Mouse (Mus musculus) myocyte (in vitro differentiated cells): ENCODE results near the gene Rapgef4. TPM values are rescaled to one million over a fixed set of nuclear protein-coding genes. Genes with fewer than 3 reads are reported as not detected.

Experiments used
- H3K27me3 ChIP-seq: one replicate; pipeline ENCODE4 v1.6.1; 2011; ENCODE audit not compliant: control insufficient read depth, insufficient read depth, insufficient read length
- H3K36me3 ChIP-seq: one replicate; pipeline ENCODE4 v1.6.1; 2011; ENCODE audit not compliant: control insufficient read depth, insufficient read depth
- H3K4me2 ChIP-seq: one replicate; pipeline ENCODE4 v1.6.1; 2011; ENCODE audit warnings: low read depth, control low read depth
- H3K4me3 ChIP-seq: one replicate; pipeline ENCODE4 v1.5.1; 2011; ENCODE audit warnings: mild to moderate bottlenecking, control low read depth, moderate library complexity
- H3K79me2 ChIP-seq: one replicate; pipeline ENCODE4 v1.6.1; 2011; ENCODE audit not compliant: control insufficient read depth, insufficient read depth
- H3ac ChIP-seq: one replicate; pipeline ENCODE4 v1.6.1; 2011; ENCODE audit not compliant: control insufficient read depth, insufficient read length
- CEBPB ChIP-seq: IDR thresholded peaks from 2 replicates; pipeline ENCODE4 v1.6.1; 2011; ENCODE audit warnings: mild to moderate bottlenecking, moderate library complexity; ENCODE audit not compliant: poor library complexity, insufficient read depth, severe bottlenecking
- E2F4 ChIP-seq: IDR thresholded peaks from one replicate; pipeline ENCODE4 v1.6.1; 2011; ENCODE audit warnings: mild to moderate bottlenecking, control low read depth, moderate library complexity; ENCODE audit not compliant: insufficient read depth
- MAX ChIP-seq: IDR thresholded peaks from one replicate; pipeline ENCODE4 v1.6.1; 2011; ENCODE audit warnings: low read depth, mild to moderate bottlenecking, control low read depth
- MYOD1 ChIP-seq, 3 experiments: IDR thresholded peaks; one replicate each; pipeline ENCODE4 v1.6.1; 2011; ENCODE audit warnings: control low read depth in 2 of 3, low read depth in 2 of 3, mild to moderate bottlenecking in 2 of 3, moderate library complexity in 1 of 3; ENCODE audit not compliant: insufficient read length in 2 of 3, control insufficient read depth in 1 of 3
- MYOG ChIP-seq, 3 experiments: IDR thresholded peaks; one replicate each; pipeline ENCODE4 v1.6.1; 2011; ENCODE audit warnings: control low read depth in 2 of 3, low read depth in 2 of 3, mild to moderate bottlenecking in 2 of 3; ENCODE audit not compliant: insufficient read length in 2 of 3, control insufficient read depth in 1 of 3, insufficient read depth in 1 of 3
- POLR2A ChIP-seq: IDR thresholded peaks from one replicate; pipeline ENCODE4 v1.6.1; 2011; ENCODE audit warnings: low read depth, mild to moderate bottlenecking, control low read depth, moderate library complexity; ENCODE audit not compliant: insufficient read length
- POLR2AphosphoS2 ChIP-seq: IDR thresholded peaks from one replicate; pipeline ENCODE4 v1.6.1; 2011; ENCODE audit warnings: low read depth, control low read depth; ENCODE audit not compliant: insufficient read length
- REST ChIP-seq: IDR thresholded peaks from one replicate; pipeline ENCODE4 v1.6.1; 2011; ENCODE audit warnings: mild to moderate bottlenecking, control low read depth, moderate library complexity; ENCODE audit not compliant: insufficient read depth, insufficient read length
- SRF ChIP-seq: IDR thresholded peaks from one replicate; pipeline ENCODE4 v1.6.1; 2011; ENCODE audit warnings: low read depth; ENCODE audit not compliant: control insufficient read depth, insufficient read length
- TCF12 ChIP-seq: IDR thresholded peaks from one replicate; pipeline ENCODE4 v1.6.1; 2011; ENCODE audit warnings: mild to moderate bottlenecking, control low read depth; ENCODE audit not compliant: poor library complexity, insufficient read depth, severe bottlenecking
- TCF3 ChIP-seq: IDR thresholded peaks from one replicate; pipeline ENCODE4 v1.6.1; 2011; ENCODE audit warnings: low read depth, control low read depth; ENCODE audit not compliant: insufficient read length
- USF1 ChIP-seq: IDR thresholded peaks from one replicate; pipeline ENCODE4 v1.6.1; 2011; ENCODE audit warnings: low read depth, mild to moderate bottlenecking, control low read depth, moderate library complexity
- polyA plus RNA-seq: library from polyadenylated mRNA; unstranded; fragments of >200 nt; fragmentation: generic; extraction: Trizol; gene quantifications from one replicate; pipeline ENCODE4 v1.2.1, GENCODE M21; 2012; ENCODE audit warnings: missing spikeins

Rapgef4 gene
- polyA plus RNA-seq, 1 experiment, result 0.28 TPM

DNA sequence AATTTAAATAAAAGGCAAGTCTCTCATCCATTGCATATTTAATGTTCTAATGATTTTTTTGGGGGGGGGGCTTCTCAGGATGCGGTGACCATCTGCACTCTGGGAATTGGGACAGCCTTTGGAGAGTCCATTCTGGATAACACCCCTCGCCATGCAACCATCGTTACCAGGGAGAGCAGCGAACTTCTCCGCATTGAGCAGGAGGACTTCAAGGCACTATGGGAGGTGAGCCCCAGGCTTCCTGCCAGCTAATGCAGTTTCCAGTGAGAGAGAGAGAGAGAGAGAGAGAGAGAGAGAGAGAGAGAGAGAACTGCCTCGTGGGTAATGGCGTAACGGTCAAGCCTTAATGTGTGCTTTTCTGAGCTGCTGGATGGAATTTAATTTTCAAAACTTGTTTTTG is 64.0 kb downstream of the Rapgef4 start:
- Histone ChIP-seq H3ac (no peak overlapping the region), H3K36me3 (no peaks in the 10 kb centered on the region), H3K4me2 (no peak overlapping the region), H3K4me3 (no peak overlapping the region), H3K27me3 (no peaks in the 10 kb centered on the region), H3K79me2 (no peaks in the 10 kb centered on the region)
- TF ChIP-seq POLR2AphosphoS2 (no peak), SRF (no peak), MYOG (IDR thresholded peaks at IDR 0.05; ENCODE audit: control insufficient read depth in 1 of 3, insufficient read depth in 1 of 3, insufficient read length in 2 of 3, low read depth in 2 of 3) (no peak), USF1 (no peak), E2F4 (no peak), TCF3 (no peak), REST (no peak), TCF12 (no peak), POLR2A (no peak), CEBPB (no peak), MYOD1 (IDR thresholded peaks at IDR 0.05; ENCODE audit: control insufficient read depth in 1 of 3, insufficient read length in 2 of 3, low read depth in 2 of 3) (no peak)

DNA sequence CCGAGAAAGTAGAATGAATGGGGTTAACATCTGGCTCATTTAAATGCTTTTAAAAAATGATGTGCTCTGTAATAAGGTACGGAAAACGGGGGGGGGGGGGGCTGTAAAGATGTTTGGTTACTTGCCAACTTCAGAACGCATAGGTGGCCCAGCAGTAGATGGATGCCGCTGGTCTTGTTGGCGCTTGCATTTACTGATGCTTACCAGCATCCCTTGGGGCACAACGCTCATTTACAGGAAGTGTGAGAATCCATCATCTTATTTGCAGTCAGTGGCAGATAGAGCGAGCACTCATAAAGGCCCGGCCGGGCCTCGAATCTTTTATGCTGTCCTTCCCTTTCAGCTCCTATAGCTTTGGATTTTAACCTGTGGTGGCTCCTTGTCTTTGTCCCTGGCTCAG is 64.6 kb downstream of the Rapgef4 start:
- Histone ChIP-seq H3K36me3 (no peaks in the 10 kb centered on the region), H3K4me2 (no peak overlapping the region), H3ac (no peak overlapping the region), H3K79me2 (no peaks in the 10 kb centered on the region), H3K4me3 (no peak overlapping the region), H3K27me3 (no peaks in the 10 kb centered on the region)
- TF ChIP-seq MAX, result no peak
- no peak for TF ChIP-seq TCF12
- no peak for TF ChIP-seq MYOG (IDR thresholded peaks at IDR 0.05; ENCODE audit: control insufficient read depth in 1 of 3, insufficient read depth in 1 of 3, insufficient read length in 2 of 3, low read depth in 2 of 3)
- TF ChIP-seq MYOD1 (IDR thresholded peaks at IDR 0.05; ENCODE audit: control insufficient read depth in 1 of 3, insufficient read length in 2 of 3, low read depth in 2 of 3), result no peak
- no peak for TF ChIP-seq E2F4
- no peak for TF ChIP-seq REST
- TF ChIP-seq TCF3, result no peak
- no peak for TF ChIP-seq POLR2AphosphoS2
- TF ChIP-seq USF1, result no peak
- TF ChIP-seq CEBPB, result no peak
- no peak for TF ChIP-seq SRF
- TF ChIP-seq POLR2A, result no peak

DNA sequence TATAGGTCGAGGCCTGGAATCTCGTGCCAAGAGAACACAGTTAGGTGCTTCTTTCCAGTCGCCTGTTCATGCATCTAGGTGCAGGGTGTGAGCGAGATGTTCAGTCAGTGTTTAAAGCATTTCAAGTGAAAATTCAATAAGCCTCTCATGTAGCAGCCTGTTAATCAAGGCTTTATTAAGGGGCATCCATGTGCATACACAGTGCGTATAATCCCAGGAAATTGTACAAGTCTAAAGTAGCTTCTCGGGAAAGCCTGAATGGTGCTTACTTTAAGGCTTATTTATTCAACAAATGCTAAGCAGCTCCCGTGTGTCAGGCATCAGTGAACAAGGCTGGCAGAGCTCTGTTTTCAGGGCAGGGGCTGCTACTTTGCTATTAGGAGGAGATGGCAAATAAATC is 69.4 kb downstream of the Rapgef4 start:
- Histone ChIP-seq H3K4me2 (no peak overlapping the region), H3K36me3 (no peaks in the 10 kb centered on the region), H3K27me3 (no peaks in the 10 kb centered on the region), H3K79me2 (no peaks in the 10 kb centered on the region), H3K4me3 (no peak overlapping the region), H3ac (no peak overlapping the region)
- TF ChIP-seq CEBPB (no peak), MYOG (IDR thresholded peaks at IDR 0.05; ENCODE audit: control insufficient read depth in 1 of 3, insufficient read depth in 1 of 3, insufficient read length in 2 of 3, low read depth in 2 of 3) (no peak), TCF3 (no peak), E2F4 (no peak), POLR2AphosphoS2 (no peak), TCF12 (no peak), MYOD1 (IDR thresholded peaks at IDR 0.05; ENCODE audit: control insufficient read depth in 1 of 3, insufficient read length in 2 of 3, low read depth in 2 of 3) (no peak), MAX (no peak), REST (no peak), SRF (no peak), POLR2A (no peak), USF1 (no peak)

DNA sequence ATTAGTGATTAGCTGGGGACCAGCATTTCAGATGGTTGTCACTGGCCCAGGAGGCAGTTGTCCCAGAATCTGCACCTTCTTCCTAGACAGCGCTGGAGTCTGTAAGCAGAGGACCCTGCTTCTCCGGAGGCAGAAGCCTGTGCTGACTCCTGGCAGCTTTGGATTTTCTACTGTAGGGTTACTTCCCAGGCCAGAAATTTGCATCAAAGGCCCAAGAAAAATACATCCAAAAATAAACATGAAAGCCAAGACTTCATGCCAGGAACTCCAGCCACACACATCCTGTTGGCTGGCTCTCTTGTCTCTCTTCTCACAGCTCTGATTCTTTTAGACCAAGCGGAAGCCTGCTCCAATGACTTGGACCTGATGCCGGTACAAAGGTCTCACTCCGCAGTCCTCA is 73.2 kb downstream of the Rapgef4 start:
- Histone ChIP-seq H3K4me3 (peak overlapping the region; percentile 9), H3ac (no peak overlapping the region), H3K4me2 (peak overlapping the region; percentile 76), H3K79me2 (no peaks in the 10 kb centered on the region), H3K27me3 (no peaks in the 10 kb centered on the region), H3K36me3 (no peaks in the 10 kb centered on the region)
- TF ChIP-seq SRF (no peak), MAX (no peak), POLR2AphosphoS2 (no peak), USF1 (no peak), TCF12 (no peak)

DNA sequence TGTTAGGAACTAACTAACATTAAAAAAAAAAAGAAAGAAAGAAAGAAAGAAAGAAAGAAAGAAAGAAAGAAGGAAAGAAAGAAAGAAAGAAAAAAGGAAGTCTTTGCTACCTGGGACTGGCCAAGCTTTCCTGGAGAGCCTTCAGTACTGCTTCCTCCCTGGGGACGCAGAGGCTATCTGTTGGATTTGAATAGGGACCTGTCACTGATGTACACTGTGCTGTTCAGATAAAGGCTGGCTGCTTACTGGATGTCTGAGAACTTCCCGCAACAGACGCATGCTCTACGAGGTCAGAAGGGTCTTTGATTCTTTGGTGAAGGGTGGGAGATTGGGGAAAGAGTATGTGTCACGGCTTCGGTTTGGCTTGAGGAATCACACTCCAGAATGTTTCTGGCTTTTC is 73.7 kb downstream of the Rapgef4 start:
- no peak overlapping the region for H3ac ChIP-seq
- H3K27me3 ChIP-seq, result no peaks in the 10 kb centered on the region
- H3K36me3 ChIP-seq, result no peaks in the 10 kb centered on the region
- H3K4me3 ChIP-seq, result peak overlapping the region; percentile 9
- TF ChIP-seq POLR2A (no peak), MYOD1 (IDR thresholded peaks at IDR 0.05; ENCODE audit: control insufficient read depth in 1 of 3, insufficient read length in 2 of 3, low read depth in 2 of 3) (no peak), CEBPB (no peak), MYOG (IDR thresholded peaks at IDR 0.05; ENCODE audit: control insufficient read depth in 1 of 3, insufficient read depth in 1 of 3, insufficient read length in 2 of 3, low read depth in 2 of 3) (no peak), TCF3 (no peak), E2F4 (no peak), USF1 (no peak), POLR2AphosphoS2 (no peak), MAX (no peak), TCF12 (no peak), SRF (no peak), REST (no peak)
- H3K4me2 ChIP-seq, result peak overlapping the region; percentile 76
- H3K79me2 ChIP-seq, result no peaks in the 10 kb centered on the region
